ENCODE assay signal across 9 mouse cellular contexts in the genomic region with DNA sequence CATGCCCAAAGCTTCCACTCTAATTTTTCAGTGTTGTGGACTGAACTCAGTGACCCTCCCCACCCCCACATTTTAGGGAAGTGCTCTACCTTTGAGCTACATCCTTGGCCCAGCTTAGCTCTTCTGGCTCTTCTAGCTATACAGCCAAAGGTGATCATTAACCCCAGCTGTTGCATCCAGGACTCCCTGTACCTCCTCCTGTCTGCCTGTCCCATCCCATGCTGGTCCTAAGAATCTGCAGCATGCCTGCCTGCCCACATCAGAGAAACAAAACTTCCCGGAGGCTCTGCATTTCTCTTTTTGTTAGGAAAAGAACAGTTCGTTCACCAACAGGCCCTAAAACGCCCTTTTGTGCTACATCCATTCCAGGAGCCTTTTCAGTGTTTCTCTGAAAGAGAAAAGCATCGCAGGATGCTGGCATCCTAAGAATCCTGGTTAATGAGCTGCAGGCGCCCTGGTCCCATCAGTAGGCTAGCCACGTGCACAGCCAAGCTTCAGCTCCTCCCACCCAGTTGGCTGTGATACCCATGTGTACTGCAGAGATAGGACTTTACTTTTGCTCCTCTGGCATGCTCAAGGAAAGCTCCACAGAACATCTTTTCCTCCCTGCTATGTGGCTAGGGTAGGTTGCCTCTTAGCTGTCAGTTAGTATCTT. TPM values are rescaled to one million over a fixed set of nuclear protein-coding genes. Genes with fewer than 3 reads are reported as not detected.
DNase-seq lines count a peak whose midpoint lies in the region; ATAC-seq lines count a peak whose summit lies in the region.
"Had no signal": no experiment of that assay in that cellular context is flagged by ENCODE, and none has a peak within 500 bp of the region (broad histone marks: within the 10 kb centered on the region; RNA-seq: fewer than 3 reads in every experiment).

No protein-coding gene starts in this region.

- no peaks in the 10 kb centered on the region for H3K27me3 ChIP-seq in forebrain, embryonic 13.5 days
- peaks cover 9% of the 10 kb centered on the region for H3K27me3 ChIP-seq in liver, embryonic 12.5 days (replicated peaks)

- no peak overlapping the region for H3K4me3 ChIP-seq in forebrain, embryonic 13.5 days
- H3K4me3 ChIP-seq in liver, embryonic 12.5 days = no peak overlapping the region

- ATAC-seq in forebrain, embryonic 13.5 days = peak; percentile 95
- ATAC-seq in liver, embryonic 12.5 days = peak; percentile 95

- H3K4me2 ChIP-seq in forebrain, embryonic 13.5 days = peak overlapping the region; percentile 20
- peak overlapping the region; percentile 6 for H3K4me2 ChIP-seq in liver, embryonic 12.5 days

- H3K9me3 ChIP-seq in forebrain, embryonic 13.5 days (replicated peaks) = no peaks in the 10 kb centered on the region
- no peaks in the 10 kb centered on the region for H3K9me3 ChIP-seq in liver, embryonic 12.5 days (replicated peaks)

- intact Hi-C loops in heart, postnatal 36 days (cut with DNase I) = no loop called here

- H3K36me3 ChIP-seq in forebrain, embryonic 13.5 days (ENCODE audit: poor library complexity, severe bottlenecking) = no peaks in the 10 kb centered on the region
- H3K36me3 ChIP-seq in liver, embryonic 12.5 days = no peaks in the 10 kb centered on the region

- H3K9ac ChIP-seq in forebrain, embryonic 13.5 days = no peak overlapping the region
- no peak overlapping the region for H3K9ac ChIP-seq in liver, embryonic 12.5 days

- peak; percentile 24 to 58 for DNase-seq in cerebellum, postnatal 10 days
- peak; percentile 26 to 39 for DNase-seq in kidney, postnatal 36 days
- peak; percentile 73 for DNase-seq in right cerebral cortex, adult 18-20 months
- DNase-seq in heart, postnatal 36 days = no peak
- DNase-seq in adrenal gland, postnatal 4 days (ENCODE audit: low spot score in 2 of 2) = no peak
- no peak for DNase-seq in adrenal gland, postnatal 25 days

- H3K4me1 ChIP-seq in forebrain, embryonic 13.5 days = peaks cover 54% of the 10 kb centered on the region
- peaks cover 20% of the 10 kb centered on the region for H3K4me1 ChIP-seq in liver, embryonic 12.5 days

- H3K27ac ChIP-seq in forebrain, embryonic 13.5 days = peak overlapping the region; percentile 95
- H3K27ac ChIP-seq in liver, embryonic 12.5 days = peak overlapping the region; percentile 53; the same call in 1 of the 2 replicates

- under 1% methylated on average over 6 of the region's 6 CpGs for WGBS in forebrain, embryonic 13.5 days
- 17% methylated on average over 6 of the region's 6 CpGs for WGBS in liver, embryonic 12.5 days (ENCODE audit: insufficient replicate concordance)

RNA-seq across cellular contexts. Expression of gene Mt4, which starts 18.1 kb away (rescaled TPM):
- polyA plus RNA-seq in forebrain, embryonic 13.5 days (2015; fragmentation: Nextera tagmentation; extraction: Ambion mirVana) = not detected in 2 replicates
- not detected in 2 replicates for polyA plus RNA-seq in liver, embryonic 12.5 days (2016; fragmentation: Nextera tagmentation; extraction: Ambion mirVana)
- total RNA-seq in heart, postnatal 36 days (2021) = not detected
- not detected for total RNA-seq in adrenal gland, postnatal 4 days (2021)
- total RNA-seq in adrenal gland, postnatal 25 days (2021) = not detected in 2 replicates
- polyA plus RNA-seq: lung, embryonic 16.5 days had no signal

RNA-seq across cellular contexts. Expression of gene Bbs2, which starts 20.2 kb away (rescaled TPM):
- polyA plus RNA-seq in forebrain, embryonic 13.5 days (2015; fragmentation: Nextera tagmentation; extraction: Ambion mirVana) = 16.9 and 23.7 TPM in 2 replicates
- 5.5 and 6.3 TPM in 2 replicates for polyA plus RNA-seq in liver, embryonic 12.5 days (2016; fragmentation: Nextera tagmentation; extraction: Ambion mirVana)
- total RNA-seq in heart, postnatal 36 days (2021) = 1 to 10 TPM; 7.9 to 8.4 TPM
- total RNA-seq in adrenal gland, postnatal 4 days (2021) = 10 to 100 TPM; 29.4 to 29.6 TPM
- 21.2 and 27.0 TPM in 2 replicates for total RNA-seq in adrenal gland, postnatal 25 days (2021)

RNA-seq across cellular contexts. Expression of gene Mt3, which starts 33.5 kb away (rescaled TPM):
- polyA plus RNA-seq in forebrain, embryonic 13.5 days (2015; fragmentation: Nextera tagmentation; extraction: Ambion mirVana) = 188 and 208 TPM in 2 replicates
- polyA plus RNA-seq in liver, embryonic 12.5 days (2016; fragmentation: Nextera tagmentation; extraction: Ambion mirVana) = 0.42 and 0.45 TPM in 2 replicates
- 1 to 10 TPM; 1.9 to 4.1 TPM for total RNA-seq in heart, postnatal 36 days (2021)
- total RNA-seq in adrenal gland, postnatal 4 days (2021) = 1 to 10 TPM; 6.5 to 6.9 TPM
- 6.4 and 8.0 TPM in 2 replicates for total RNA-seq in adrenal gland, postnatal 25 days (2021)

RNA-seq across cellular contexts. Expression of gene Mt2, which starts 53.6 kb away (rescaled TPM):
- 41.0 and 48.0 TPM in 2 replicates for polyA plus RNA-seq in forebrain, embryonic 13.5 days (2015; fragmentation: Nextera tagmentation; extraction: Ambion mirVana)
- 1,025 and 1,037 TPM in 2 replicates for polyA plus RNA-seq in liver, embryonic 12.5 days (2016; fragmentation: Nextera tagmentation; extraction: Ambion mirVana)
- 100 to 1,000 TPM; 160 to 162 TPM for total RNA-seq in heart, postnatal 36 days (2021)
- total RNA-seq in adrenal gland, postnatal 4 days (2021) = 100 to 1,000 TPM; 179 to 183 TPM
- 81.5 and 159 TPM in 2 replicates for total RNA-seq in adrenal gland, postnatal 25 days (2021)

RNA-seq across cellular contexts. Expression of gene Mt1, which starts 60.0 kb away (rescaled TPM):
- 91.0 and 105 TPM in 2 replicates for polyA plus RNA-seq in forebrain, embryonic 13.5 days (2015; fragmentation: Nextera tagmentation; extraction: Ambion mirVana)
- polyA plus RNA-seq in liver, embryonic 12.5 days (2016; fragmentation: Nextera tagmentation; extraction: Ambion mirVana) = 3,299 and 3,537 TPM in 2 replicates
- 100 to 1,000 TPM; 482 to 504 TPM for total RNA-seq in heart, postnatal 36 days (2021)
- 100 to 1,000 TPM; 241 to 243 TPM for total RNA-seq in adrenal gland, postnatal 4 days (2021)
- total RNA-seq in adrenal gland, postnatal 25 days (2021) = 182 and 239 TPM in 2 replicates

Comparison
In these comparisons a context has a peak if more than half of its experiments do, and no peak if none do; other contexts are left out.
1. DNase-seq: peak in cerebellum, postnatal 10 days (2 of 2), kidney, postnatal 36 days (2 of 2) and right cerebral cortex, adult 18-20 months (single experiment); none in heart, postnatal 36 days (0 of 2), adrenal gland, postnatal 4 days (0 of 2) and adrenal gland, postnatal 25 days (single experiment).